Mouse (Mus musculus) myocyte (in vitro differentiated cells): ENCODE measurements around the gene Stard7. TPM values are rescaled to one million over a fixed set of nuclear protein-coding genes. Genes with fewer than 3 reads are reported as not detected.

ENCODE experiments used
- H3K27me3 ChIP-seq: one replicate; pipeline ENCODE4 v1.6.1; 2011; ENCODE audit not compliant: control insufficient read depth, insufficient read depth, insufficient read length
- H3K36me3 ChIP-seq: one replicate; pipeline ENCODE4 v1.6.1; 2011; ENCODE audit not compliant: control insufficient read depth, insufficient read depth
- H3K4me2 ChIP-seq: one replicate; pipeline ENCODE4 v1.6.1; 2011; ENCODE audit warnings: low read depth, control low read depth
- H3K4me3 ChIP-seq: one replicate; pipeline ENCODE4 v1.5.1; 2011; ENCODE audit warnings: mild to moderate bottlenecking, control low read depth, moderate library complexity
- H3K79me2 ChIP-seq: one replicate; pipeline ENCODE4 v1.6.1; 2011; ENCODE audit not compliant: control insufficient read depth, insufficient read depth
- H3ac ChIP-seq: one replicate; pipeline ENCODE4 v1.6.1; 2011; ENCODE audit not compliant: control insufficient read depth, insufficient read length
- CEBPB ChIP-seq: IDR thresholded peaks from 2 replicates; pipeline ENCODE4 v1.6.1; 2011; ENCODE audit warnings: mild to moderate bottlenecking, moderate library complexity; ENCODE audit not compliant: poor library complexity, insufficient read depth, severe bottlenecking
- E2F4 ChIP-seq: IDR thresholded peaks from one replicate; pipeline ENCODE4 v1.6.1; 2011; ENCODE audit warnings: mild to moderate bottlenecking, control low read depth, moderate library complexity; ENCODE audit not compliant: insufficient read depth
- MAX ChIP-seq: IDR thresholded peaks from one replicate; pipeline ENCODE4 v1.6.1; 2011; ENCODE audit warnings: low read depth, mild to moderate bottlenecking, control low read depth
- MYOD1 ChIP-seq, 3 experiments: IDR thresholded peaks; one replicate each; pipeline ENCODE4 v1.6.1; 2011; ENCODE audit warnings: control low read depth in 2 of 3, low read depth in 2 of 3, mild to moderate bottlenecking in 2 of 3, moderate library complexity in 1 of 3; ENCODE audit not compliant: insufficient read length in 2 of 3, control insufficient read depth in 1 of 3
- MYOG ChIP-seq, 3 experiments: IDR thresholded peaks; one replicate each; pipeline ENCODE4 v1.6.1; 2011; ENCODE audit warnings: control low read depth in 2 of 3, low read depth in 2 of 3, mild to moderate bottlenecking in 2 of 3; ENCODE audit not compliant: insufficient read length in 2 of 3, control insufficient read depth in 1 of 3, insufficient read depth in 1 of 3
- POLR2A ChIP-seq: IDR thresholded peaks from one replicate; pipeline ENCODE4 v1.6.1; 2011; ENCODE audit warnings: low read depth, mild to moderate bottlenecking, control low read depth, moderate library complexity; ENCODE audit not compliant: insufficient read length
- POLR2AphosphoS2 ChIP-seq: IDR thresholded peaks from one replicate; pipeline ENCODE4 v1.6.1; 2011; ENCODE audit warnings: low read depth, control low read depth; ENCODE audit not compliant: insufficient read length
- REST ChIP-seq: IDR thresholded peaks from one replicate; pipeline ENCODE4 v1.6.1; 2011; ENCODE audit warnings: mild to moderate bottlenecking, control low read depth, moderate library complexity; ENCODE audit not compliant: insufficient read depth, insufficient read length
- SRF ChIP-seq: IDR thresholded peaks from one replicate; pipeline ENCODE4 v1.6.1; 2011; ENCODE audit warnings: low read depth; ENCODE audit not compliant: control insufficient read depth, insufficient read length
- TCF12 ChIP-seq: IDR thresholded peaks from one replicate; pipeline ENCODE4 v1.6.1; 2011; ENCODE audit warnings: mild to moderate bottlenecking, control low read depth; ENCODE audit not compliant: poor library complexity, insufficient read depth, severe bottlenecking
- TCF3 ChIP-seq: IDR thresholded peaks from one replicate; pipeline ENCODE4 v1.6.1; 2011; ENCODE audit warnings: low read depth, control low read depth; ENCODE audit not compliant: insufficient read length
- USF1 ChIP-seq: IDR thresholded peaks from one replicate; pipeline ENCODE4 v1.6.1; 2011; ENCODE audit warnings: low read depth, mild to moderate bottlenecking, control low read depth, moderate library complexity
- polyA plus RNA-seq: library from polyadenylated mRNA; unstranded; fragments of >200 nt; fragmentation: generic; extraction: Trizol; gene quantifications from one replicate; pipeline ENCODE4 v1.2.1, GENCODE M21; 2012; ENCODE audit warnings: missing spikeins

Gene Stard7
- polyA plus RNA-seq = 25.9 TPM

GRCm38 (mm10) chr2:127269491-127270299 lies at the start of gene Stard7:
Stard7 (plus strand) TSS chr2:127270218.
- peak within 1 kb of the TSS; percentile 85 for H3K4me3 ChIP-seq
- peak within 1 kb of the TSS; percentile 71 for H3ac ChIP-seq
- H3K36me3 ChIP-seq = no peaks in the 10 kb centered on the region
- peak; percentile 79 for TF ChIP-seq POLR2AphosphoS2
- no peak for TF ChIP-seq MYOG (IDR thresholded peaks at IDR 0.05; ENCODE audit: control insufficient read depth in 1 of 3, insufficient read depth in 1 of 3, insufficient read length in 2 of 3, low read depth in 2 of 3)
- TF ChIP-seq POLR2A = peak; percentile 71
- TF ChIP-seq E2F4 = peak; percentile 55
- TF ChIP-seq REST = no peak
- peak within 1 kb of the TSS; percentile 84 for H3K4me2 ChIP-seq
- no peaks in the 10 kb centered on the region for H3K27me3 ChIP-seq
- peaks cover 37% of the 10 kb centered on the region for H3K79me2 ChIP-seq

- no peak overlapping the region for H3K4me2 ChIP-seq
- H3K79me2 ChIP-seq = no peaks in the 10 kb centered on the region
- TF ChIP-seq SRF (no peak), REST (no peak), CEBPB (no peak), TCF3 (no peak), MYOG (IDR thresholded peaks at IDR 0.05; ENCODE audit: control insufficient read depth in 1 of 3, insufficient read depth in 1 of 3, insufficient read length in 2 of 3, low read depth in 2 of 3) (no peak), MYOD1 (IDR thresholded peaks at IDR 0.05; ENCODE audit: control insufficient read depth in 1 of 3, insufficient read length in 2 of 3, low read depth in 2 of 3) (no peak), MAX (no peak), POLR2AphosphoS2 (no peak), E2F4 (no peak), POLR2A (no peak), USF1 (no peak), TCF12 (no peak)
- H3K4me3 ChIP-seq = no peak overlapping the region
- H3K36me3 ChIP-seq = peaks cover 71% of the 10 kb centered on the region
- H3ac ChIP-seq = no peak overlapping the region
- no peaks in the 10 kb centered on the region for H3K27me3 ChIP-seq
Observed at GRCm38 (mm10) chr2:127225261-127225660, 44.8 kb upstream of the Stard7 start.

GRCm38 (mm10) chr2:127237897-127238610 lies 32.0 kb upstream of the Stard7 start:
- Histone ChIP-seq H3K4me3 (no peak overlapping the region), H3ac (no peak overlapping the region), H3K4me2 (no peak overlapping the region), H3K27me3 (no peaks in the 10 kb centered on the region), H3K79me2 (no peaks in the 10 kb centered on the region), H3K36me3 (peaks cover 55% of the 10 kb centered on the region)
- TF ChIP-seq CEBPB (no peak), MYOD1 (IDR thresholded peaks at IDR 0.05; ENCODE audit: control insufficient read depth in 1 of 3, insufficient read length in 2 of 3, low read depth in 2 of 3) (no peak), TCF3 (no peak), POLR2A (no peak), REST (no peak), E2F4 (no peak), USF1 (no peak), SRF (no peak), TCF12 (no peak), MYOG (IDR thresholded peaks at IDR 0.05; ENCODE audit: control insufficient read depth in 1 of 3, insufficient read depth in 1 of 3, insufficient read length in 2 of 3, low read depth in 2 of 3) (no peak), MAX (no peak), POLR2AphosphoS2 (no peak)

- Histone ChIP-seq H3K36me3 (peaks cover 49% of the 10 kb centered on the region), H3K4me3 (no peak overlapping the region), H3K4me2 (no peak overlapping the region), H3ac (no peak overlapping the region), H3K27me3 (no peaks in the 10 kb centered on the region), H3K79me2 (no peaks in the 10 kb centered on the region)
- TF ChIP-seq CEBPB (no peak), MAX (no peak)
Observed at GRCm38 (mm10) chr2:127240065-127240464, 30.0 kb upstream of the Stard7 start.
